Mouse (Mus musculus) frontal cortex, postnatal 36 days (tissue): ENCODE measurements at regions not wholly inside any gene's neighbourhood (a gene's known extent, or its start where the extent isn't known, plus 50 kb on each side); places are given as distances from the start of the nearest gene placed in this dataset.

Experiments used
- DNase-seq, 2 experiments: peaks; one replicate each; pipeline ENCODE4 v3.0.0; 2022; ENCODE audit warnings: low spot score in 2 of 2

GRCm38 (mm10) chr2:84549626-84550025 is 73.1 kb upstream of the Tfpi start:
- DNase-seq = peak in 1 of 2 experiments; percentile 54

GRCm38 (mm10) chr2:84548625-84549024 is 72.0 kb upstream of the Tfpi start:
- DNase-seq = no peak

GRCm38 (mm10) chr2:84545676-84546075 is 69.1 kb upstream of the Tfpi start:
- no peak for DNase-seq

- no peak for DNase-seq
Observed at GRCm38 (mm10) chr2:84544739-84545138, 68.2 kb upstream of the Tfpi start.

- DNase-seq = no peak
Observed at GRCm38 (mm10) chr2:84544146-84544545, 67.6 kb upstream of the Tfpi start.

- no peak for DNase-seq
Observed at GRCm38 (mm10) chr2:84541440-84541839, 64.9 kb upstream of the Tfpi start.

GRCm38 (mm10) chr2:84539096-84539495 is 62.5 kb upstream of the Tfpi start:
- no peak for DNase-seq

GRCm38 (mm10) chr2:84537957-84538356 is 61.4 kb upstream of the Tfpi start:
- DNase-seq = no peak

GRCm38 (mm10) chr2:84531215-84531614 is 54.6 kb upstream of the Tfpi start:
- DNase-seq = no peak

- no peak for DNase-seq
Observed at GRCm38 (mm10) chr2:84528847-84529775, 52.5 kb upstream of the Tfpi start.
